Mouse (Mus musculus) intestine, postnatal 0 days (tissue): ENCODE data around the gene Por. TPM values are rescaled to one million over a fixed set of nuclear protein-coding genes. Genes with fewer than 3 reads are reported as not detected.

Source experiments
- ATAC-seq: fragments of 200-750 bp; cut with Nextera tagmentation; 2 replicates; pipeline ENCODE4 v1.8.0; 2017; ENCODE audit warnings: mild to moderate bottlenecking, moderate TSS enrichment, moderate library complexity
- H3K27ac ChIP-seq: fragments of 300-500 bp; sonication (generic); 2 replicates; pipeline ENCODE4 v1.5.1; 2014; ENCODE audit warnings: mild to moderate bottlenecking, low read depth, low read length, moderate library complexity
- H3K27me3 ChIP-seq: fragments of 300-500 bp; sonication (generic); replicated peaks from 2 replicates; pipeline ENCODE4 v1.6.1; 2014; ENCODE audit warnings: low read length, mixed read lengths; ENCODE audit not compliant: control insufficient read depth, insufficient read depth
- H3K36me3 ChIP-seq: fragments of 300-500 bp; sonication (generic); 2 replicates; pipeline ENCODE4 v1.6.1; 2014; ENCODE audit warnings: mild to moderate bottlenecking, moderate library complexity; ENCODE audit not compliant: control insufficient read depth, insufficient read depth
- H3K4me1 ChIP-seq: fragments of 300-500 bp; sonication (generic); replicated peaks from 2 replicates; pipeline ENCODE4 v1.6.1; 2014; ENCODE audit warnings: antibody characterized with exemption, low read length, mixed read lengths; ENCODE audit not compliant: control insufficient read depth, insufficient read depth
- H3K4me2 ChIP-seq: fragments of 300-500 bp; sonication (generic); replicated peaks from 2 replicates; pipeline ENCODE4 v1.6.1; 2014; ENCODE audit warnings: low read depth, mild to moderate bottlenecking, moderate library complexity
- H3K4me3 ChIP-seq: fragments of 300-500 bp; sonication (generic); 2 replicates; pipeline ENCODE4 v1.5.1; 2014; ENCODE audit warnings: low read depth, low read length
- H3K9ac ChIP-seq: fragments of 300-500 bp; sonication (generic); 2 replicates; pipeline ENCODE4 v1.6.1; 2014; ENCODE audit warnings: mild to moderate bottlenecking, low read depth, low read length
- H3K9me3 ChIP-seq: fragments of 300-500 bp; sonication (generic); 2 replicates; pipeline ENCODE4 v1.6.1; 2016; ENCODE audit warnings: mixed run types; ENCODE audit not compliant: control insufficient read depth
- CTCF ChIP-seq: sonication (generic); IDR thresholded peaks from 2 replicates; pipeline ENCODE4 v1.5.1; 2016; ENCODE audit warnings: low read depth, mild to moderate bottlenecking, control low read depth, antibody characterized with exemption, moderate library complexity
- WGBS: fragments of 180-500 bp; shearing (Covaris S2); extraction: QIAGEN DNeasy Blood & Tissue Kit; methylation state at CpG from one replicate; pipeline ENCODE4 v1.1.7; 2014; 5-methylcytosine and 5-hydroxymethylcytosine counted together
- polyA plus RNA-seq: library from polyadenylated mRNA; unstranded; fragments of >200 nt; fragmentation: Nextera tagmentation; extraction: Ambion mirVana; gene quantifications from 2 replicates; pipeline ENCODE4 v1.2.1, GENCODE M21; 2015

Gene Por
- polyA plus RNA-seq, 1 experiment from 2014 or later, result 91.7 TPM

GRCm38 (mm10) chr5:135743741-135744609, 74.1 kb downstream of the Por start, which contains the start of gene Tmem120a:
Gene Tmem120a (minus strand): TSS chr5:135744448.
- peak; percentile 90 for ATAC-seq
- H3K9me3 ChIP-seq, result no peaks in the 10 kb centered on the region; the same call in 1 of the 2 replicates
- under 1% methylated on average over 60 of the region's 60 CpGs for WGBS
- H3K36me3 ChIP-seq, result peaks cover 12% of the 10 kb centered on the region; the same call in 1 of the 2 replicates
- peak within 1 kb of the TSS; percentile 83 for H3K9ac ChIP-seq
- H3K4me2 ChIP-seq, result peak within 1 kb of the TSS; percentile 95
- H3K4me3 ChIP-seq, result peak within 1 kb of the TSS; percentile 87
- TF ChIP-seq CTCF, result peak; percentile 12; the same call in 1 of the 2 replicates
- H3K4me1 ChIP-seq, result peaks cover 9% of the 10 kb centered on the region
- H3K27ac ChIP-seq, result peak within 1 kb of the TSS; percentile 80
- no peaks in the 10 kb centered on the region for H3K27me3 ChIP-seq

- H3K4me1 ChIP-seq, result peaks cover 9% of the 10 kb centered on the region
- no peak overlapping the region for H3K27ac ChIP-seq
- H3K4me2 ChIP-seq, result peak overlapping the region; percentile 95
- no peaks in the 10 kb centered on the region; the same call in 1 of the 2 replicates for H3K9me3 ChIP-seq
- H3K36me3 ChIP-seq, result peaks cover 12% of the 10 kb centered on the region; the same call in 1 of the 2 replicates
- no peak for TF ChIP-seq CTCF
- peak overlapping the region; percentile 87 for H3K4me3 ChIP-seq
- peak overlapping the region; percentile 83; the same call in 1 of the 2 replicates for H3K9ac ChIP-seq
- ATAC-seq, result no peak
- no peaks in the 10 kb centered on the region for H3K27me3 ChIP-seq
- 17% methylated on average over 12 of the region's 12 CpGs for WGBS
Observed at GRCm38 (mm10) chr5:135744742-135745141, 74.9 kb downstream of the Por start.

- H3K4me2 ChIP-seq, result no peak overlapping the region
- H3K9ac ChIP-seq, result no peak overlapping the region
- H3K27me3 ChIP-seq, result no peaks in the 10 kb centered on the region
- no peak overlapping the region for H3K4me3 ChIP-seq
- no peaks in the 10 kb centered on the region for H3K4me1 ChIP-seq
- no peak for ATAC-seq
- TF ChIP-seq CTCF, result no peak
- no peaks in the 10 kb centered on the region; the same call in 1 of the 2 replicates for H3K9me3 ChIP-seq
- WGBS, result 80% methylated on average over 1 of the region's 1 CpGs
- H3K36me3 ChIP-seq, result no peaks in the 10 kb centered on the region
- no peak overlapping the region for H3K27ac ChIP-seq
Observed at GRCm38 (mm10) chr5:135751041-135751440, 81.2 kb downstream of the Por start.

- Histone ChIP-seq H3K4me2 (no peak overlapping the region), H3K36me3 (no peaks in the 10 kb centered on the region), H3K9ac (no peak overlapping the region), H3K27ac (no peak overlapping the region), H3K4me3 (no peak overlapping the region), H3K4me1 (no peaks in the 10 kb centered on the region), H3K9me3 (no peaks in the 10 kb centered on the region; the same call in 1 of the 2 replicates), H3K27me3 (no peaks in the 10 kb centered on the region)
- no peak for ATAC-seq
- 78% methylated on average over 2 of the region's 2 CpGs for WGBS
- TF ChIP-seq CTCF, result no peak
Observed at GRCm38 (mm10) chr5:135751595-135751994, 81.8 kb downstream of the Por start.

GRCm38 (mm10) chr5:135761881-135762280, 92.0 kb downstream of the Por start:
- Histone ChIP-seq H3K9me3 (no peaks in the 10 kb centered on the region), H3K9ac (no peak overlapping the region), H3K4me2 (no peak overlapping the region), H3K27ac (no peak overlapping the region), H3K27me3 (no peaks in the 10 kb centered on the region), H3K4me3 (no peak overlapping the region), H3K4me1 (no peaks in the 10 kb centered on the region), H3K36me3 (no peaks in the 10 kb centered on the region)
- TF ChIP-seq CTCF, result no peak
- 39% methylated on average over 3 of the region's 3 CpGs for WGBS
- ATAC-seq, result no peak

- no peak for ATAC-seq
- no peaks in the 10 kb centered on the region for H3K27me3 ChIP-seq
- H3K36me3 ChIP-seq, result no peaks in the 10 kb centered on the region
- no peak overlapping the region for H3K27ac ChIP-seq
- no peak overlapping the region for H3K9ac ChIP-seq
- TF ChIP-seq CTCF, result peak; percentile 93
- no peak overlapping the region for H3K4me2 ChIP-seq
- no peak overlapping the region for H3K4me3 ChIP-seq
- H3K4me1 ChIP-seq, result no peaks in the 10 kb centered on the region
- 5% methylated on average over 7 of the region's 7 CpGs for WGBS
- H3K9me3 ChIP-seq, result no peaks in the 10 kb centered on the region
Observed at GRCm38 (mm10) chr5:135763526-135763925, 93.7 kb downstream of the Por start.
